Mouse (Mus musculus) urinary bladder, postnatal 36 days (tissue): ENCODE data around the gene Rnf224.

ENCODE experiments used
- DNase-seq, 2 experiments: peaks; one replicate each; pipeline ENCODE4 v3.0.0; 2022; ENCODE audit warnings: low spot score in 2 of 2, mixed read lengths in 1 of 2

The Rnf224 gene

GRCm38 (mm10) chr2:25195211-25196156, 41.1 kb downstream of the Rnf224 start:
- peak in 1 of 2 experiments; percentile 80 for DNase-seq

DNA sequence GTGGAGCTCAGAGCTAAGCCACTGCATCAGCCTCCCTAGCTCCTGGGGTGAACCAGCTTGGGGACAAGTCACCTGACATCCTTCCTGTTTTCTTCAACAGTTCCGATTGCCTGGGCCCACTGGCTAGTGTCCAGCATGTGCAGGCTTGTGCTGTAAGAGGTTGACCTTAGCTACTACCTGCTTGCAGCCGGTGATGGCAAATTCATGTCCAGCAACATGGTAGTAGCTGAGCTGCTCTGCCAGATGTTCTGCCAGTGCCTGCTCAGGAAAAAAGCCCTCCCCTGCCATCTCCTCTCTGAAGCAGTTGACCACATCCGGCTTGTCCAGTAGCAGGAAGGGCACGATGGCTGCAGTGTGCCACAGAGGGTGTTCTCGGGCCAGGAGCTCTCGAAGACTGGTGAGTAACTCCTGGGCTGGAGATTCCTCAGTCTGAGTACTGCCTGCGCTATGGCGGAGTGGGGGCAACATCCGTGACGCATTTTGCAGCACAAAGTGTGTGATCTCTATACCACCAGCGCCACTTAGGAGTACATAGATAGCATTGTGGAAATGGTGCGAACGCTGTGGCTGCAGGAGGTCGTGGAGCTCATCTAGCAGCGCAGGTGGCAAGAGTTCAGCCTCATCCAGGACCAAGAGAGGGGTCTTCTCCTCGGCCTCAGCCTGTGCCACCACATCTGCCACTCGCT, 42.0 kb downstream of the Rnf224 start:
- DNase-seq = no peak

DNA sequence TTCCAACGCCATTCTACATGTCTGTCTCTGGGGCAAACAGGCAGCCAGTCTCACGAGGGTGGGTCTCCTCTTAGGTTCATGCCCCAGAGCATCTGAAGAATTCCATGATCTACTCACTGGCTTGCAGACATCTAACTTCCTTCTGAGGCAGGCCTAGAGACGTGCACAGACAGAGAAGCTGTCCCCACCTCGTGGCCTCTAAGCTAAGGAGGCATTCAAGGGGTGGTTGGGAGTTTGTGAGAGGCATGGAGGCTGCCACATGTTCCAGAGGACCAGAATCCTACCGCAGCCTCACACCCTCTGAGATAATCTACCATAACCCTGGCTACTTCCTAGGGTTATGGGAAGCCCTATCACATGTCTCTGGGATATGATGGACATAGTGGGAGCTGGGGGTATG, 42.6 kb downstream of the Rnf224 start:
- no peak for DNase-seq

- DNase-seq = peak; percentile 74 to 85
Observed at GRCm38 (mm10) chr2:25193330-25193770, 43.2 kb downstream of the Rnf224 start.

DNA sequence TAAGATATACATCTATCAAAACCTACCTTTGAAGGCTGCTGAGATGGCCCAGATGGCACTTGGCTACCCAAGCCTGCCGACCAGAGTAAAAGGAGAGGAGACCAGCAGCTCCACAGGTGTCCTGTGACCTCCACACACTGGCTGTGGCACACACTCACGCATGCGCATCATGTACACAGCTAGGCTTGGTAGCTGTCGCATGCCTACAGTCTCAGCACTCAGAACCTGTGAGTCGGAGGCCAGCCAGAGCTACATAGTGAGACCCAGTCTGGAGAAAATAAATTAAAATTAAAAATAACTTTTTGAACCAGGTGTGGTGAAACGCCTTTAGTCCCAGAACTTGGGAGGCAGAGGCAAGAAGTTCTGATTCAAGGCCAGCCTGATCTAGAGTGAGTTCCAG, 48.7 kb downstream of the Rnf224 start:
- no peak for DNase-seq

DNA sequence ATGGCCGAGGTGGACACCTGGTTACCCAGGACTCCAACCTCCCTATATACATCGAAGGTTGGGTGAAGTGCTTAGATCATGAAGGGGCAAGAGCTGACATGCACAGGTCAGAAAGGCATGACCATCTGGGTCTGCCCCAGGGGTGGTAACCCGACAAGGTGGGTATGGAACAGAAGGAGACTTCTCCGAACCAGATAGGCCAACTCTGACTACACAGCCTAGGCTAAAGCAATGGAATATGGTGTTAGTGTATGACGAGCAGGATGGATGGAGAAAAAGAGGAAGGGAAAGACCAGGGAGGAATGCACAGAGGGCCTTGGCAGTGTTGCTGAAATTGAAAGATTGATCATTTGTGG, 50.0 kb downstream of the Rnf224 start:
- DNase-seq = no peak

- peak in 1 of 2 experiments; percentile 64 for DNase-seq
Observed at GRCm38 (mm10) chr2:25185625-25186574, 50.7 kb downstream of the Rnf224 start.

GRCm38 (mm10) chr2:25184496-25184895, 52.1 kb downstream of the Rnf224 start:
- DNase-seq = no peak
